Mouse (Mus musculus): Measurements from ENCODE around the gene Mgme1.

- TF ChIP-seq EP300 (IDR thresholded peaks at IDR 0.05; ENCODE audit: low read depth) (no peak), CTCF (IDR thresholded peaks at IDR 0.05; ENCODE audit: low read depth) (no peak)
Measured at GRCm38 (mm10) chr2:144329451-144329850, 59.0 kb downstream of the Mgme1 start.

Measured in liver, embryonic 14.5 days (tissue).